Mouse (Mus musculus) ES-E14 (cell line): ENCODE results near the gene Idi1. TPM values are rescaled to one million over a fixed set of nuclear protein-coding genes. Genes with fewer than 3 reads are reported as not detected.
"Not testable (repeated sequence)": the region's sequence is repeated elsewhere in the genome, so short reads cannot be mapped to it uniquely, and the experiment has no call there.

Source experiments
- DNase-seq: peaks from one replicate; pipeline ENCODE4 v3.0.0-alpha.2; 2013; ENCODE audit warnings: low read depth, low spot score
- H3K27ac ChIP-seq: 2 replicates; pipeline ENCODE4 v1.5.1; 2012; ENCODE audit warnings: low read depth, mild to moderate bottlenecking, low read length, moderate library complexity, mixed read lengths; ENCODE audit not compliant: poor library complexity, insufficient read depth, severe bottlenecking
- H3K36me3 ChIP-seq: 2 replicates; pipeline ENCODE4 v1.6.1; 2012; ENCODE audit warnings: mild to moderate bottlenecking, low read length, moderate library complexity, mixed read lengths; ENCODE audit not compliant: control insufficient read depth, poor library complexity, insufficient read depth, severe bottlenecking
- H3K4me1 ChIP-seq, 2 experiments: fragments of 150-350 bp in 1 of 2; sonication (generic) in 1 of 2; 2 replicates each; pipeline ENCODE4 v1.6.1; 2012; ENCODE audit warnings: low read length in 2 of 2, mild to moderate bottlenecking in 1 of 2, mixed read lengths in 1 of 2; ENCODE audit not compliant: control insufficient read depth in 2 of 2, insufficient read depth in 2 of 2, poor library complexity in 1 of 2
- H3K4me3 ChIP-seq, 2 experiments: fragments of 150-350 bp in 1 of 2; sonication (generic) in 1 of 2; 2 replicates each; pipeline ENCODE4 v1.5.1; 2012; ENCODE audit warnings: low read length in 2 of 2, low read depth in 1 of 2, mild to moderate bottlenecking in 1 of 2, mixed read lengths in 1 of 2; ENCODE audit not compliant: insufficient read depth in 1 of 2, poor library complexity in 1 of 2, severe bottlenecking in 1 of 2
- H3K9ac ChIP-seq: 2 replicates; pipeline ENCODE4 v1.6.1; 2012; ENCODE audit warnings: low read depth, mild to moderate bottlenecking, low read length, mixed read lengths; ENCODE audit not compliant: poor library complexity, insufficient read depth, severe bottlenecking
- H3K9me3 ChIP-seq: fragments of 150-350 bp; sonication (generic); 2 replicates; pipeline ENCODE4 v1.6.1; 2012; ENCODE audit warnings: low read depth, mild to moderate bottlenecking, low read length; ENCODE audit not compliant: control insufficient read depth, insufficient read depth
- CHD2 ChIP-seq: IDR thresholded peaks from 2 replicates; pipeline ENCODE4 v1.6.1; 2014; ENCODE audit warnings: mild to moderate bottlenecking, low read depth, low read length, inconsistent platforms
- HCFC1 ChIP-seq: IDR thresholded peaks from 2 replicates; pipeline ENCODE4 v1.6.1; 2012; ENCODE audit warnings: low read length, inconsistent platforms, borderline replicate concordance; ENCODE audit not compliant: insufficient read depth
- MAFK ChIP-seq: IDR thresholded peaks from 2 replicates; pipeline ENCODE4 v1.6.1; 2014; ENCODE audit warnings: mild to moderate bottlenecking, low read depth, low read length, inconsistent platforms; ENCODE audit not compliant: insufficient read depth
- ZC3H11A ChIP-seq: IDR thresholded peaks from 2 replicates; pipeline ENCODE4 v1.6.1; 2012; ENCODE audit warnings: low read depth, mild to moderate bottlenecking, inconsistent platforms, low read length, borderline replicate concordance
- ZNF384 ChIP-seq: IDR thresholded peaks from 2 replicates; pipeline ENCODE4 v1.6.1; 2012; ENCODE audit warnings: low read depth, low read length, inconsistent platforms
- in situ Hi-C, 2 experiments: fragments of 600-800 bp; cut with MboI; formaldehyde crosslinking; loops; one replicate each; pipeline ENCODE4 v1.15.1; 2025; ENCODE audit warnings: low sequenced_read_pairs in 2 of 2, inconsistent platforms in 1 of 2; ENCODE audit not compliant: unreplicated experiment in 2 of 2
- total RNA-seq: library from RNA; depleted of rRNA; stranded (reverse); fragments of 300-350 nt; gene quantifications from 2 replicates; pipeline ENCODE4 v1.2.3, GENCODE M21; 2012

Gene Idi1
- total RNA-seq, 1 experiment, result 31.5 TPM

DNA sequence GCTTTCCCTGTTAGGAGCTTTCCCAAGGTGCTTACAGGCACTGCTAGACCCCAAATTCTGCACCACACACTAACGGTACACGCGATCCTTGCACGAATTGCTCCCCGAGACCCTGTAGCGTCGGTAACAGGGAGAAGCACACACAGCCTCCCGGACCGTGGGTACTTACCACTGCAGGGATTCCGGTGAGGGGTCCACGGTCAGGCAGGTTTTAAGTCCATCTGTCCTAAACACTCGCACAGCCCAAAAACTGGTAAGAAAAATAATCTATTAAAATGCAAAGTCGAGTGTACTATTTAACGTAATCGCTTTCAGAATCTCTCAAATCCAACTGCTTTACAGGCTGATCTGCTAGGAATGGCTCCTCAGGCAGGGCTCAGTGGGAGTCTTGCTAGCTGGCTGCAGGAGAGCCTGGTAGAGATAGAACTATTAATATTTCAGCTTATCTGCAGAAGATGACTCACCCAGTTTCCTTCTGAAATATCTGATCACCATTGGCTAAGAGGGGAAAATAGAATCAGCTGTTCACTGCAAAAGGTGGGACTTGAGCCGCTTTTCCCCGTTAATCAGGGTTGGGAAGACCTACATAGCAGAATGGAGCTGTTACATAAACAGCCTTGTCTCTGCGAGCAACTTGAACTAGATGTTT, 13.9 kb upstream of the Idi1 start, which contains the start of gene Wdr37:
Gene Wdr37, minus strand, starts transcription at position 596 of the 649 bp plus-strand sequence.
- Histone ChIP-seq H3K4me3 (peak within 1 kb of the TSS; percentile 85 to 95), H3K9me3 (no peaks in the 10 kb centered on the region), H3K36me3 (peaks cover 2% of the 10 kb centered on the region; the same call in 1 of the 2 replicates), H3K4me1 (peaks cover 0 to 6% of the 10 kb centered on the region in 2 experiments; a peak in 1 of 4 replicates), H3K9ac (peak within 1 kb of the TSS; percentile 93), H3K27ac (peak within 1 kb of the TSS; percentile 91)
- DNase-seq, result no peak
- TF ChIP-seq CHD2 (no peak), ZC3H11A (no peak)
- in situ Hi-C loops, result no loop called here

DNA sequence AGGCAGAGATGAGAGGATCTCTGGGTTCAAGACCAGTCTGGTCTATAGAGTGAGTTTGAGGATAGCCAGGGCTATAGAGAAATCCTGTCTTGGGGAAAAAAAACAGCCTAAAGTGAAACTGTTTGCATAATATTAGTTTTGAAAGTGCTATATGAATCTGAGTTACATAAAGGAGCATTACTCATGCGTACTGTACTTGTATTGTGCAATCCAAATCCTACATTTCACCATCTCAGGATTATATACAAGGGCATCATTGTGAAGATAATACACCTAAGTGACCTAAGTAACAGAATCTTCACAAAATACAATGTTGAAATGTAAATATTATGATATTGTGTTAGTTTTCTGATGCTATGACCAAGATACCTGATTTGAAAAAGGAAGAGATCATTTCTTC, 11.5 kb upstream of the Idi1 start:
- DNase-seq, result no peak
- in situ Hi-C loops, result no loop called here
- no peaks in the 10 kb centered on the region for H3K9me3 ChIP-seq
- TF ChIP-seq CHD2 (no peak), MAFK (no peak), HCFC1 (no peak), ZC3H11A (no peak), ZNF384 (no peak)
- H3K4me1 ChIP-seq, result peaks cover 0 to 6% of the 10 kb centered on the region in 2 experiments; a peak in 1 of 4 replicates
- H3K27ac ChIP-seq, result no peak overlapping the region
- no peak overlapping the region for H3K9ac ChIP-seq
- H3K4me3 ChIP-seq, result no peak overlapping the region
- no peaks in the 10 kb centered on the region for H3K36me3 ChIP-seq

DNA sequence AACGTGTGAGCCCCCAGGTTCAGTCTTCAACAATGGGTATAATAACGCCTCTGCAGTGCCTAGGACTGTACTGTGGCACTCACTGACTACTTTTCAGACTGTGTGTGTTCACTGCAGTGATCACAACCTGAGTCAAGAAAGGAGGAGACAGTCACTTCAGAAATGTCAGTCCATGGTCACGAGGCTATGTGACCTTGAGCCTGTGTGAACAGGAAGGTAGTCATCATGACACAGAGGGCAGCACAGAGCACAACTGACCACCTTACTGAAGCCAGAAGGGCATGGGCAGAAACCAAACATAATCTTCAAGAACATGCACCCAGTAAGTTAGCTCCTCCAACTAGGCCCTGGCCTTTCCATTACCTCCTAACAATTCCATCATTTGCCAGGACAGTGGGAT, 3.7 kb upstream of the Idi1 start:
- DNase-seq, result no peak
- TF ChIP-seq CHD2 (no peak), HCFC1 (no peak), ZC3H11A (no peak), ZNF384 (no peak), MAFK (no peak)
- in situ Hi-C loops, result no loop called here
- Histone ChIP-seq H3K9me3 (no peaks in the 10 kb centered on the region), H3K27ac (no peak overlapping the region), H3K36me3 (no peaks in the 10 kb centered on the region), H3K9ac (no peak overlapping the region), H3K4me1 (no peaks in the 10 kb centered on the region), H3K4me3 (no peak overlapping the region)

DNA sequence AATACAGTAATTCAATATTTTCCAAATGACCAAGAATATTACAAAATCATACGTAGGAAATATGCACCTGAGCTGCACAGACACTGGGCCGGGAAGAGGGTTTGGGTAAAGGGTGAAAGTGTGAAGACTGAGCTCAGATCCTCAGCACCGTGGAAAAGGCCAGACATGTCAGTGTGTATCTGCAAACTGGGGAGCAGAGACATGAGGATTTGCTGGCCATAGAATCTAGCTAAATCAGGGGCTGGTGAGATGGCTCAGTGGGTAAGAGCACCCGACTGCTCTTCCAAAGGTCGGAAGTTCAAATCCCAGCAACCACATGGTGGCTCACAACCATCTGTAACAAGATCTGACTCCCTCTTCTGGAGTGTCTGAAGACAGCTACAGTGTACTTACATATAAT, 1.4 kb upstream of the Idi1 start:
- H3K36me3 ChIP-seq, H3K9ac ChIP-seq, H3K4me1 ChIP-seq, H3K27ac ChIP-seq, H3K9me3 ChIP-seq, H3K4me3 ChIP-seq, DNase-seq, in situ Hi-C loops: not testable (repeated sequence)

DNA sequence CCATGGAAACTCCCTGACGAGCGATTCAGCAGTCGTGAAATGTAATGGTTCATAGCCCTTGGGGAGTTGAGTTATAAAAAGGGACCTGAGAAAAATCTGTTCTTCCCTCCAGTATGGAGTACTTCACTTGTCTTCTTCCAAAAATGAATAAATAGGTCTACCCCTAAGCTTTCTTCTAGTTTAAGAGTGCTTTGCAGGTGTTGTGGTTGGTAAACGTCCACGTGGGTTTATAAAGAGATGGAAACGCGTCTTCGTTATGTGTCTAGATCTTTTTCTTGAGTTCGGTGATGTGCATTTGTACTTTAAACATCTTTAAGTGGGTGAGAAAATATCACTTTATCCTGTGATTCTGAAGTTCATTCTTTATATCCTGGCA, 872 bp downstream of the Idi1 start:
- peaks cover 0 to 2% of the 10 kb centered on the region in 2 experiments; a peak in 1 of 4 replicates for H3K4me1 ChIP-seq
- peak overlapping the region; percentile 79; the same call in 1 of the 2 replicates for H3K27ac ChIP-seq
- in situ Hi-C loops, result no loop called here
- no peaks in the 10 kb centered on the region for H3K9me3 ChIP-seq
- no peak for DNase-seq
- peak overlapping the region; percentile 89 to 98 for H3K4me3 ChIP-seq
- peak overlapping the region; percentile 92 for H3K9ac ChIP-seq
- no peak for TF ChIP-seq ZC3H11A
- H3K36me3 ChIP-seq, result peaks cover 10% of the 10 kb centered on the region
